Mouse (Mus musculus) midbrain, postnatal 0 days (tissue): ENCODE results near the gene Itgb2. TPM values are rescaled to one million over a fixed set of nuclear protein-coding genes. Genes with fewer than 3 reads are reported as not detected.

ENCODE experiments used
- ATAC-seq: fragments of 200-750 bp; cut with Nextera tagmentation; 2 replicates; pipeline ENCODE4 v1.8.0; 2017; ENCODE audit warnings: moderate number of reproducible peaks, mild to moderate bottlenecking, moderate TSS enrichment, moderate library complexity; ENCODE audit not compliant: low FRiP score
- DNase-seq: peaks from one replicate; pipeline ENCODE4 v3.0.0-alpha.2; 2015; ENCODE audit warnings: low spot score
- H3K27ac ChIP-seq: fragments of 300-500 bp; sonication (generic); 2 replicates; pipeline ENCODE4 v1.5.1; 2014; ENCODE audit warnings: low read depth, mild to moderate bottlenecking, low read length, mixed read lengths
- H3K27me3 ChIP-seq: fragments of 300-500 bp; sonication (generic); 2 replicates; pipeline ENCODE4 v1.6.1; 2014; ENCODE audit warnings: low read length, control low read depth, mixed read lengths; ENCODE audit not compliant: insufficient read depth
- H3K36me3 ChIP-seq: fragments of 300-500 bp; sonication (generic); 2 replicates; pipeline ENCODE4 v1.6.1; 2014; ENCODE audit warnings: low read length, control low read depth, mixed read lengths; ENCODE audit not compliant: insufficient read depth
- H3K4me1 ChIP-seq: fragments of 300-500 bp; sonication (generic); 2 replicates; pipeline ENCODE4 v1.6.1; 2014; ENCODE audit warnings: mild to moderate bottlenecking, control low read depth, antibody characterized with exemption, low read length, mixed read lengths; ENCODE audit not compliant: insufficient read depth
- H3K4me2 ChIP-seq: fragments of 300-500 bp; sonication (generic); 2 replicates; pipeline ENCODE4 v1.6.1; 2014; ENCODE audit warnings: low read depth, mild to moderate bottlenecking, low read length, mixed read lengths; ENCODE audit not compliant: poor library complexity, severe bottlenecking
- H3K4me3 ChIP-seq: fragments of 300-500 bp; sonication (generic); 2 replicates; pipeline ENCODE4 v1.5.1; 2014; ENCODE audit warnings: low read depth, mild to moderate bottlenecking, low read length, moderate library complexity
- H3K9ac ChIP-seq: fragments of 300-500 bp; sonication (generic); replicated peaks from 2 replicates; pipeline ENCODE4 v1.6.1; 2014; ENCODE audit warnings: mild to moderate bottlenecking, low read length, moderate library complexity, mixed read lengths; ENCODE audit not compliant: poor library complexity, severe bottlenecking
- H3K9me3 ChIP-seq: fragments of 300-500 bp; sonication (generic); 2 replicates; pipeline ENCODE4 v1.6.1; 2016; ENCODE audit warnings: low read length, control low read depth
- CTCF ChIP-seq: IDR thresholded peaks from 2 replicates; pipeline ENCODE4 v1.5.1; 2016; ENCODE audit warnings: antibody characterized with exemption, mild to moderate bottlenecking
- WGBS: fragments of 180-500 bp; shearing (Covaris S2); extraction: QIAGEN DNeasy Blood & Tissue Kit; methylation state at CpG from one replicate; pipeline ENCODE4 v1.1.7; 2014; 5-methylcytosine and 5-hydroxymethylcytosine counted together
- polyA plus RNA-seq: library from polyadenylated mRNA; unstranded; fragments of >200 nt; fragmentation: Nextera tagmentation; extraction: Ambion mirVana; gene quantifications from 2 replicates; pipeline ENCODE4 v1.2.1, GENCODE M21; 2015
- total RNA-seq: library from RNA; depleted of rRNA; stranded (reverse); fragments of >200 nt; gene quantifications from 2 replicates; pipeline ENCODE4 v1.2.3, GENCODE M21; 2014

Gene Itgb2
- total and polyA plus RNA-seq, 2 experiments from 2014 or later, result 0.55 to 1.2 TPM

DNA sequence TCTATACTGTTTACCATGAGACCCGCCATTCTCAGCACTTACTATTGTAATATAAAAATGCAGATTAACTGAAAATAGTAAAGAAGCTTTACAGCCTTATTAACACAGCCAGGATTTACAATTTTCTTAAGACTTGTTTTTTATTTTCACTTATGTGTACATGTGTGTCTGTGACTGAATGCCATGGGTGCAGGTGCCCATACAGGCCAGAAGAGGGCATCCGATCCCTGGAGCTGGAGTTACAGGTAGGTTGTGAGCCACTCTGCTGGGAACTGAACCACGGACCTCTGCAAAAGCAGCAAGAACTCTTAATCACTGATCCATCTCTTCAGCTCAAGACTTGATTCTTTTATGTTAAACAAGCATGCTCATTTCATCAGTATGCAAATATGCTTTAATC, 37.2 kb upstream of the Itgb2 start:
- WGBS, result 92% methylated on average over 3 of the region's 3 CpGs
- no peaks in the 10 kb centered on the region for H3K27me3 ChIP-seq
- H3K4me3 ChIP-seq, result no peak overlapping the region
- no peaks in the 10 kb centered on the region for H3K4me1 ChIP-seq
- H3K36me3 ChIP-seq, result peaks cover 37% of the 10 kb centered on the region
- H3K4me2 ChIP-seq, result no peak overlapping the region
- DNase-seq, result no peak
- no peak overlapping the region for H3K9ac ChIP-seq
- peak; percentile 38 for TF ChIP-seq CTCF
- no peaks in the 10 kb centered on the region for H3K9me3 ChIP-seq
- no peak for ATAC-seq
- H3K27ac ChIP-seq, result no peak overlapping the region

GRCm38 (mm10) chr10:77497185-77497584, 32.9 kb upstream of the Itgb2 start:
- DNase-seq, result no peak
- Histone ChIP-seq H3K36me3 (peaks cover 38% of the 10 kb centered on the region), H3K27me3 (no peaks in the 10 kb centered on the region), H3K4me3 (no peak overlapping the region), H3K9me3 (no peaks in the 10 kb centered on the region), H3K4me1 (no peaks in the 10 kb centered on the region), H3K9ac (no peak overlapping the region), H3K4me2 (no peak overlapping the region), H3K27ac (no peak overlapping the region)
- no peak for ATAC-seq
- no peak for TF ChIP-seq CTCF
- 97% methylated on average over 13 of the region's 13 CpGs for WGBS

- 91% methylated on average over 6 of the region's 6 CpGs for WGBS
- H3K27me3 ChIP-seq, result no peaks in the 10 kb centered on the region
- no peaks in the 10 kb centered on the region for H3K9me3 ChIP-seq
- peaks cover 43% of the 10 kb centered on the region for H3K36me3 ChIP-seq
- no peak overlapping the region for H3K4me2 ChIP-seq
- no peaks in the 10 kb centered on the region for H3K4me1 ChIP-seq
- H3K4me3 ChIP-seq, result no peak overlapping the region
- TF ChIP-seq CTCF, result no peak
- DNase-seq (no peak), ATAC-seq (no peak)
- no peak overlapping the region for H3K9ac ChIP-seq
- H3K27ac ChIP-seq, result no peak overlapping the region
Measured at GRCm38 (mm10) chr10:77498254-77498653, 31.8 kb upstream of the Itgb2 start.

DNA sequence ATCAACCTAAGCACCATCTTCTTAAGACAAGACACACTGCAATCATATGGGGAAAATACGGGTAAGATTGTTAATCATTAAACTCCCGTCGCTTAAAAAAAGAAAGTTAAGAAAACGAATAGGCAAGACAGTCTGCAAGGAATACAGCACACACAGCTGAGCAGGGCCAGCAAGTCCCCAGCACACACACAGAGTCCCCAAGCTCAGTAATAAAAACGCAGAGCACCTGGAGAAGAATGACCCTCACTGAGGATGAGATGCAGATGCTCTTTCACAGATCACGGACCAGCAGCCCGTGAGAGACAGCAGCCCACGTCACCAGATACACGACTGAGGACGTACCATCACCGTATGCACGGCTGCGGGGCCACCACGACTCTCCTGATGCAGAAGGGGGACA, 29.4 kb upstream of the Itgb2 start:
- H3K9me3 ChIP-seq, result no peaks in the 10 kb centered on the region
- 90% methylated on average over 14 of the region's 14 CpGs for WGBS
- TF ChIP-seq CTCF, result no peak
- H3K4me2 ChIP-seq, result no peak overlapping the region
- H3K27me3 ChIP-seq, result no peaks in the 10 kb centered on the region
- ATAC-seq (no peak), DNase-seq (no peak)
- H3K4me3 ChIP-seq, result no peak overlapping the region
- H3K9ac ChIP-seq, result no peak overlapping the region
- H3K4me1 ChIP-seq, result no peaks in the 10 kb centered on the region
- peaks cover 41% of the 10 kb centered on the region for H3K36me3 ChIP-seq
- H3K27ac ChIP-seq, result no peak overlapping the region

DNA sequence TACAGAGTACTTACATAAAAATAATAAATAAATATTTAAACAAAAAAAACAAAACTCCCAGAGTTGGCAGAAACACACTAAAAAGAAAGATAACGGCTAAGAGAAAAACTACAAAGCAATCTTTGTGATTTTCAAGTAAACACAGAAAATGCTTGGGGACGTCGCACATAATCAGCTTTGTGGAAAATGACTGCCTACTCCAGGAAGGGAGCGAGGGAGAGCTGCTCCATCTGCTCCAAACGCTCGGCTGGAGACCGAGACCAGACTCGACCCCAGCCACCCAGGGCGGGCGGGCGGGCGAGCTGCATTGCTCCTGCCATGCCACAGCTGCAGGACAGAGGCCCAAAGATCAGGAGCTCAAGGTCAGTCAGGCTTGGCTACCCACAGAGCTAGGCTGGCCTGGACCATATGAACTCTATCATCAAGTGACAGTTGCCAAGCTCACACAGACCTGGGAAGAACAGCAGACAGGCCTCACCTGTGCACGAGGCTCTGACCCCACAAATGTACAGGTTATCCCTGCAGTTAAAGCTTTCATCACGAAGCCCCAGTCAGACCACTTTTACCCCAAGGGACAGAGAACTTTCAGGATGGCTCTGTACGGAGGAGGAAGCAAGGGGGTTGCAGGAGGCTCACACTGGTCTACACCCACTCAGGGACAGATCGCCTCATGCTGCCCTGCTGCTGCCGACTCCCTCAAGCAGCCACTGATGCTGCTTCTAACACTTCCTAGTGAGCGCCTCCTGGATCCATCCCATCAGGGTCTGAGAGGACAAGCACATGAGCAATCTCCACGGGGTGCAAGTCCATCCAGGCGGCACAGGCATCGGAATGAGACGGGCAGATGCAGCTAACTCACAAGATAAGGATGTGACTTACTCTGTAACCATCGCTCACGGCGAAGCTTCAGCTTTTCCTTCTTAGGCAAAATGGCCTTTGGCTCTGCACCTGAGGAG, 26.8 kb upstream of the Itgb2 start:
- ATAC-seq (no peak), DNase-seq (no peak)
- Histone ChIP-seq H3K36me3 (peaks cover 39% of the 10 kb centered on the region), H3K4me2 (no peak overlapping the region), H3K9me3 (no peaks in the 10 kb centered on the region), H3K4me1 (no peaks in the 10 kb centered on the region), H3K9ac (no peak overlapping the region), H3K27ac (no peak overlapping the region), H3K4me3 (no peak overlapping the region), H3K27me3 (no peaks in the 10 kb centered on the region)
- TF ChIP-seq CTCF, result no peak
- WGBS, result 82% methylated on average over 25 of the region's 25 CpGs

DNA sequence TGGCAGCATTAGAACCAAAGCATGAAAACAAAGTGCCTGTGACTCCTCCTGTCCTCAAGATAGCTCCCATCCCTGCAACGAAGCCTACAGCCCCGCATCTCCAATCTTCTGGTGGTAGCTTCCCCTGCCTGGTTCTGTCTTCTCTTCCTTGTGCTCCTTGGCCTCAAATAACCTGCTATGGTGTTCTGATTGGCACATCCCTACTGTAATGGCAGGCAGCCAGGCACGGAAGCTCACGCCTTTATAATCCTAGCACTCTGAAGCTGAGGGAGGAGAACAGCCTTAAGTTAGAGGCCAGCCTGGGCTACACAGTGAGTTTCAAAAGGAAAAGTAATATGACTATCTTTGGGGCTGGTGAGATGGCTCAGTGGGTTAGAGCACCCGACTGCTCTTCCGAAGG, 25.9 kb upstream of the Itgb2 start:
- ATAC-seq (no peak), DNase-seq (no peak)
- Histone ChIP-seq H3K27ac (no peak overlapping the region), H3K27me3 (no peaks in the 10 kb centered on the region), H3K4me2 (no peak overlapping the region), H3K4me1 (no peaks in the 10 kb centered on the region), H3K9me3 (no peaks in the 10 kb centered on the region), H3K9ac (no peak overlapping the region), H3K36me3 (peaks cover 35% of the 10 kb centered on the region), H3K4me3 (no peak overlapping the region)
- WGBS, result 95% methylated on average over 6 of the region's 6 CpGs
- no peak for TF ChIP-seq CTCF
